Mouse (Mus musculus) liver, embryonic 11.5 days (tissue): Measurements from ENCODE around the gene Six6. TPM values are rescaled to one million over a fixed set of nuclear protein-coding genes. Genes with fewer than 3 reads are reported as not detected.

Experiments
- ATAC-seq: fragments of 200-750 bp; cut with Nextera tagmentation; replicated peaks from 2 replicates; pipeline ENCODE4 v1.8.0; 2017; ENCODE audit warnings: moderate number of reproducible peaks, mild to moderate bottlenecking, moderate TSS enrichment, moderate library complexity; ENCODE audit not compliant: low FRiP score
- DNase-seq: peaks from one replicate; pipeline ENCODE4 v3.0.0-alpha.2; 2017; ENCODE audit warnings: low spot score
- H3K27ac ChIP-seq: fragments of 300-500 bp; sonication (generic); 2 replicates; pipeline ENCODE4 v1.5.1; 2014; ENCODE audit warnings: mild to moderate bottlenecking, low read depth, low read length, control low read depth
- H3K27me3 ChIP-seq: fragments of 300-500 bp; sonication (generic); replicated peaks from 2 replicates; pipeline ENCODE4 v1.6.1; 2014; ENCODE audit warnings: low read length, mixed read lengths; ENCODE audit not compliant: control insufficient read depth, insufficient read depth
- H3K36me3 ChIP-seq: fragments of 300-500 bp; sonication (generic); 2 replicates; pipeline ENCODE4 v1.6.1; 2014; ENCODE audit warnings: mild to moderate bottlenecking, low read length, moderate library complexity, mixed read lengths; ENCODE audit not compliant: control insufficient read depth, insufficient read depth
- H3K4me1 ChIP-seq: fragments of 300-500 bp; sonication (generic); replicated peaks from 2 replicates; pipeline ENCODE4 v1.6.1; 2014; ENCODE audit warnings: low read length, mixed read lengths; ENCODE audit not compliant: control insufficient read depth, insufficient read depth
- H3K4me2 ChIP-seq: fragments of 300-500 bp; sonication (generic); 2 replicates; pipeline ENCODE4 v1.6.1; 2014; ENCODE audit warnings: mild to moderate bottlenecking, control low read depth, moderate library complexity
- H3K4me3 ChIP-seq: fragments of 300-500 bp; sonication (generic); 2 replicates; pipeline ENCODE4 v1.5.1; 2014; ENCODE audit warnings: low read depth, low read length, control low read depth
- H3K9ac ChIP-seq: fragments of 300-500 bp; sonication (generic); 2 replicates; pipeline ENCODE4 v1.6.1; 2014; ENCODE audit warnings: low read depth, low read length, control low read depth
- H3K9me3 ChIP-seq: fragments of 300-500 bp; sonication (generic); 2 replicates; pipeline ENCODE4 v1.6.1; 2016; ENCODE audit warnings: low read length, inconsistent platforms, mixed read lengths; ENCODE audit not compliant: control insufficient read depth
- WGBS: fragments of 180-500 bp; shearing (Covaris S2); extraction: QIAGEN DNeasy Blood & Tissue Kit; methylation state at CpG from one replicate; pipeline ENCODE4 v1.1.7; 2014; 5-methylcytosine and 5-hydroxymethylcytosine counted together
- polyA plus RNA-seq: library from polyadenylated mRNA; unstranded; fragments of >200 nt; fragmentation: Nextera tagmentation; extraction: Ambion mirVana; gene quantifications from 2 replicates; pipeline ENCODE4 v1.2.1, GENCODE M21; 2014

The Six6 gene
- polyA plus RNA-seq, 1 experiment from 2014 or later, result not detected

DNA sequence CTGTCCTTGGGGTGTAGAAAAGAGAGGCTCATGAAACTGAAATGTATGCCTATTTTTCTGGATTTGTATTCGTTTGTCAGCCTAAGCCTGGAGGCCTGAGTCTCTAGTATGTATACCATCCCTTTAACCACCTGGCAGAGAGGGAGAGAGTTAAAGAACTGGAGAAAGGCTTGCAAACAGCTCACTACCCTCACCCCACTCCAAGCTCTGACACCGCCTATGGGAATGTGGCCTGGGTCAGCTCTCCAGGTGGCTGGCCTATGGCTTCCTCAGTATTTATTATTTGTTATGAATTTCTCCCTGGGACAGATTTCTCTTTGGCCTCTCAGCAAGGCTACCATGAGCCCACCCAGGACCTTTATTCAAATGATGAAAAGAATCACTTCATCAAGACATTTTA is 7.6 kb downstream of the Six6 start:
- 14% methylated on average over 2 of the region's 2 CpGs for WGBS
- no peak for DNase-seq
- H3K4me3 ChIP-seq, result no peak overlapping the region

DNA sequence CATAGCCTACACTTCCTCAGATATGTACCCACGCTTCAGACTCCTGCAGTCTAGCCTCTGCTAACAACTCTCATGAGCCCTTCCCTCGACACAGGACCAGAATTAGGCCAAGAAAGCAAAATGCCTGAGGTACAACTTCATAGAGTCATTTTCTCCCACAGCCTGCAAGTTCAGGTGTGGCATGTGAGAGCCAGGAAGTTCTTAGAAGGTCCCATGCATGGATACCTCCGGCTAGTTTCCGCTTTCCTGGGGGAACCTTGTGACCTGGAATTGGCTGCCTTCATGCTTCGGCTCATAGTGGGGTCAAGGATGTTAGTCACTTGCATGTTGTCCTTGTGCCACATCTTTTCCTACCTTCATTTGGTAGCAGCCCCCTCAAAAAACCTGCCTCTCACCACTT is 13.4 kb downstream of the Six6 start:
- Histone ChIP-seq H3K4me1 (no peaks in the 10 kb centered on the region), H3K9me3 (no peaks in the 10 kb centered on the region), H3K4me2 (no peak overlapping the region), H3K27ac (no peak overlapping the region), H3K4me3 (no peak overlapping the region), H3K9ac (no peak overlapping the region), H3K27me3 (peaks cover 12% of the 10 kb centered on the region), H3K36me3 (no peaks in the 10 kb centered on the region)
- DNase-seq, result no peak
- no peak for ATAC-seq
- WGBS, result 81% methylated on average over 5 of the region's 5 CpGs

More for the DNA sequence above, 7.6 kb downstream of the Six6 start:
- no peak for ATAC-seq
- Histone ChIP-seq H3K4me2 (no peak overlapping the region), H3K9ac (no peak overlapping the region), H3K27me3 (peaks cover 66% of the 10 kb centered on the region), H3K9me3 (no peaks in the 10 kb centered on the region), H3K27ac (no peak overlapping the region), H3K36me3 (no peaks in the 10 kb centered on the region), H3K4me1 (peaks cover 3% of the 10 kb centered on the region; the same call in 1 of the 2 replicates)

DNA sequence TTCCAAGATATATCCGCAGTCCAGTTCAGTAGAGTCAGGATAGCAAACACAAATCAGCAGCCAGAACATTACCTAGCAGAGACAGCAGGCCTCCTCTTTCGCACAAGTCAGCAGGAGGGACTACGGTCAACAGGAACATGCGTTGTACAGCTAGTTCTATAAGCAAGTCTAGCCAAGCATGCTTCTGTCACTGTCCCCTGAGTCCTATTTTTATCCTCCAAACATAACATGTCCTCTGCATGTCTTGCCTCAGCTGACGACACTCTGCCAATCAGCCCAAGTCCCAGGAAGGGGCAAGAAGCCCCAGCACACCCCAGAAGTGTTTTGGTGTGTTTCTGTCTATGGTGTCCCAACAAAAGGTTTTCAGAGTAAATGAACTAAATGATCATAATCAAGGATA is 14.2 kb downstream of the Six6 start:
- 83% methylated on average over 5 of the region's 5 CpGs for WGBS
- Histone ChIP-seq H3K4me2 (no peak overlapping the region), H3K4me3 (no peak overlapping the region), H3K36me3 (no peaks in the 10 kb centered on the region), H3K27ac (no peak overlapping the region), H3K9ac (no peak overlapping the region), H3K4me1 (no peaks in the 10 kb centered on the region), H3K27me3 (peaks cover 11% of the 10 kb centered on the region), H3K9me3 (no peaks in the 10 kb centered on the region)
- no peak for ATAC-seq
- no peak for DNase-seq

DNA sequence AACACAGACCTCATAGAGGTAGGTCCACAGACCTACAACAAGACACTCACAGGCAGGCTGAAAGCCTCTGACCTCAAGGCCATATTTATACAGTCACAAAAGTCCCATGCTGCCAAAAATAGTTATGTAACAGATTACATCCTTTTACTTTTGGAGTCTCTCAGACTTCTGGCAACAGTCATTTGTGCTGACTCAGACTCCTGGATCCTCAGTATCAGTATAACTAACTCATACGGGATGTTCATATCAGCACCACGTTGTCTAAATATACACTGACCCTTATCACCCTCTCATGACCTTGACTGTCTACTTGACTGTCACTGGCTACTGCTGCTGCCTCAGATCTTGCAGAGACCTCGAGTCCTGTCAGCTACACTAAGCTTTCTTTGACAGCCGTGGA is 15.2 kb downstream of the Six6 start:
- ATAC-seq, result no peak
- Histone ChIP-seq H3K9me3 (no peaks in the 10 kb centered on the region), H3K4me2 (no peak overlapping the region), H3K36me3 (no peaks in the 10 kb centered on the region), H3K27ac (no peak overlapping the region), H3K27me3 (peaks cover 6% of the 10 kb centered on the region), H3K9ac (no peak overlapping the region), H3K4me1 (no peaks in the 10 kb centered on the region), H3K4me3 (no peak overlapping the region)
- 34% methylated on average over 4 of the region's 4 CpGs for WGBS
- DNase-seq, result no peak

DNA sequence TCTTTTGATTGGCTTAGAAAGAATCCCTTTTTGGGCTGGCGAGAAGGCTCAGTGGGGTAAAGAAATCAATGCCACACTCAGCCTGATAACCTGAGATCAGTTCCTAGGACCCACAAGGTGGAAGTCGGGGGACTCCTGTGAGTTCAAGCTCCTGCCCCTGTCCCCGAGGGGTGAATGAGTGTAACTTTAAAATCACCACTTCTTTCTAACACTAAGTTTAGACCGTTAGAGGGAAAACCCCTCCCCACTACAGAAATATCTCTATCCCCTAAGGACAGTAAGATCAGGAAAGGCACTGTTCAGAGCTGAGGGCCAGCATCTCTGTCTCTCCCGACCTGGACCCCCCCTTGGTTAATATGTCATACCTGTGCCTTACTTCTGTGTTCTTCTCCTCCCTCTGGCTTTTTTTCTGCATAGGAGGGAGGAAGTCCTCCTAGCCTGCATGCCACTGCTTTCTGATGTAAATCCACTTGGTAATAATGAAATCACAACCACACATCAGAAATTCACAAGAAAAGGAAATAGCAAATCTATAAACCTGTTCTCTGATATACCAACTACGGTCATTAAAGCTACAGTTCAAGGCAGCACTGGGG is 18.2 kb downstream of the Six6 start:
- Histone ChIP-seq H3K4me3 (no peak overlapping the region), H3K27ac (no peak overlapping the region), H3K4me1 (no peaks in the 10 kb centered on the region), H3K9ac (no peak overlapping the region), H3K9me3 (no peaks in the 10 kb centered on the region), H3K36me3 (no peaks in the 10 kb centered on the region), H3K4me2 (no peak overlapping the region), H3K27me3 (peaks cover 2% of the 10 kb centered on the region; the same call in 1 of the 2 replicates)
- ATAC-seq, result no peak
- WGBS, result 59% methylated on average over 6 of the region's 6 CpGs
- DNase-seq, result no peak

DNA sequence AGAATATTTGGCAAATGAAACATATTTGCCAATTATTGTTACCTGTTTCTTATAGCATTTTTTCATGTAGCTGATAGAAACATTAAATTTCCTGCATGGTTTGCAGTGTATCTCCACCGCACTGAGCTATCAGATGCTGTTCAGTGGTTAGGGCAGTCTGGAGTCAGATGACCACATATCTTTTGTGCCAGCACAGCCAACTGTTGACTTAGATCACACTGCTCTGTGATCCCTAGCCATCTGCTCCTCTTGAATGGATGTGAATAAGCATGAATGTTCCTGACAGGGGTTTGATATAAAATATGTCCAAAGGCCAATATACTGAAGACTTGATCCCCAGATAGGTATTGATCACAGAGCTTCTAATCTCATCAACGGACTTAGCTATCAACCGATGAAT is 18.8 kb downstream of the Six6 start:
- Histone ChIP-seq H3K4me2 (no peak overlapping the region), H3K36me3 (no peaks in the 10 kb centered on the region), H3K9ac (no peak overlapping the region), H3K27ac (no peak overlapping the region), H3K4me1 (no peaks in the 10 kb centered on the region), H3K27me3 (peaks cover 2% of the 10 kb centered on the region; the same call in 1 of the 2 replicates), H3K9me3 (no peaks in the 10 kb centered on the region), H3K4me3 (no peak overlapping the region)
- DNase-seq, result no peak
- no peak for ATAC-seq
- 86% methylated on average over 3 of the region's 3 CpGs for WGBS

DNA sequence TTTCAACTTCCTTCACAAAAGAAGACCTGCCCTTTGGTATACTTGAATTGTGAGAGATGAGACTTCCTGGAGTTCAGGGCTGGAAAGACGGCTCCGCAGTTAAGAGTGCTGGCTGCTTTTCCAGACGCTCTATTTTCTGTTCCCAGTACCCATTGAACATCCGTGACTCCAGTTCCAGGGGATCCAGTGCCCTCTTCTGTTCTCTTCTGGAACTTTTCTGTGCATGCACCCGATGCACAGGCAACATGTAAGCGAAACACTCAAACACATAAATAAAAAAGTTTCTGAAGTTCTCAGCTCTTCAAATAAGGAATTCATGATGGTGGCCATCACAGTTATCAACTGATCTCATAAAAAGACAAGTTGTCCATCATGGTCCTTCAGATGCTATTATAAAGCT is 23.1 kb downstream of the Six6 start:
- DNase-seq (no peak), ATAC-seq (no peak)
- H3K9me3 ChIP-seq, result no peaks in the 10 kb centered on the region
- no peaks in the 10 kb centered on the region for H3K36me3 ChIP-seq
- WGBS, result 63% methylated on average over 6 of the region's 6 CpGs
- H3K4me2 ChIP-seq, result no peak overlapping the region
- no peaks in the 10 kb centered on the region; the same call in 1 of the 2 replicates for H3K27me3 ChIP-seq
- no peak overlapping the region for H3K27ac ChIP-seq
- H3K9ac ChIP-seq, result no peak overlapping the region
- H3K4me1 ChIP-seq, result no peaks in the 10 kb centered on the region
- no peak overlapping the region for H3K4me3 ChIP-seq

DNA sequence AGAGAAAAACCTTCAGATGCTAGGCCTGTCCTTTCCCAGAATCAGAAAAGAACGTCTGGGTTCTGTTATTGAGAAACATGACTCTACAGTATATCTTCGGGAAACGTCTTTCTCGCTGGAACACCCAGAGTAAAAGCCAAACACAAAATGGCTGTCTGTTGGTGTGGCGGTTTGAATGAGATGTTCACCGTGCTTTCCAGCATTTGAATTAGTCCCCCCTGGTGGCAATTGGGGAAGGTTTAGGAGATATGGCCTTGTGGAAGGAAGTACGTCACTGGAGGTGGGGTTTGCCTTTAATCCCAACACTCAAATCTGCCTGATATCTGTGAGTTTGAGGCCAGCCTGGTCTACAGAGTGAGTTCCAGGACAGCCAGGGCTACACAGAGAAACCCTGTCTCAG is 27.8 kb downstream of the Six6 start:
- Histone ChIP-seq H3K4me2 (no peak overlapping the region), H3K4me1 (no peaks in the 10 kb centered on the region), H3K9me3 (no peaks in the 10 kb centered on the region), H3K9ac (no peak overlapping the region), H3K4me3 (no peak overlapping the region), H3K36me3 (no peaks in the 10 kb centered on the region), H3K27ac (no peak overlapping the region), H3K27me3 (no peaks in the 10 kb centered on the region)
- WGBS, result 85% methylated on average over 7 of the region's 7 CpGs
- ATAC-seq (no peak), DNase-seq (no peak)

DNA sequence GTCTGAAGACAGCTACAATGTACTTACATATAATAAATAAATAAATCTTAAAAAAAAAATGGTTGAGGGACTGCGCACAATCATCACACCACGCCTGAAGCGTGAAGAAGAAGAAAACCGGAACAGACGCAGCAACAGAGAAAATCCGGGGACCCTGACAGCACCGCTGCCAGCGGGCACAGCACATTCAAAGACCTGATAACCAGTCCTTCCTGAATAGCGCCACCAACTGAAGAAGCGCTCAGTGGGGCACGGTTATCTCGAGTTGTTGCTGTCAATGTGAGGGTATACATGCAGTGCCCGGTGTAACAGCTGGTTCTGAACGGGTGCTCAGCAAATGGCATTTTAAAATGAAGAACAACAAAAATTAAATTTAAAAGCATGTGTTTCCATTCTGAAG is 30.9 kb downstream of the Six6 start:
- Histone ChIP-seq H3K27me3 (no peaks in the 10 kb centered on the region), H3K9ac (no peak overlapping the region), H3K36me3 (no peaks in the 10 kb centered on the region), H3K27ac (no peak overlapping the region), H3K4me1 (no peaks in the 10 kb centered on the region), H3K4me2 (no peak overlapping the region), H3K9me3 (no peaks in the 10 kb centered on the region), H3K4me3 (no peak overlapping the region)
- DNase-seq, result no peak
- 58% methylated on average over 14 of the region's 14 CpGs for WGBS
- no peak for ATAC-seq
